In genomic region chr7:120961893-120962292, GRCm38 (mm10) we compare ENCODE assay signal across 26 mouse cellular contexts. TPM values are rescaled to one million over a fixed set of nuclear protein-coding genes. Genes with fewer than 3 reads are reported as not detected.
A peak's percentile ranks its signal among the peaks of the same experiment; 100 is the strongest.
DNase-seq lines count a peak whose midpoint lies in the region; ATAC-seq and TF ChIP-seq lines count a peak whose summit lies in the region.
"Had no signal": no experiment of that assay in that cellular context is flagged by ENCODE, and none has a peak within 500 bp of the region (broad histone marks: within the 10 kb centered on the region; RNA-seq: fewer than 3 reads in every experiment).

No protein-coding gene starts in this region.

- peaks cover 37% of the 10 kb centered on the region for H3K36me3 ChIP-seq in kidney, embryonic 15.5 days
- no peaks in the 10 kb centered on the region; the same call in none of the 2 replicates for H3K36me3 ChIP-seq in testis, adult 2 months (ENCODE audit: control insufficient read depth, insufficient read depth, low read length)
- H3K36me3 ChIP-seq in hindbrain, embryonic 14.5 days (replicated peaks; ENCODE audit: control insufficient read depth, insufficient read depth) = peaks cover 36% of the 10 kb centered on the region

- H3K4me1 ChIP-seq in kidney, embryonic 15.5 days = no peaks in the 10 kb centered on the region
- H3K4me1 ChIP-seq in testis, adult 2 months (ENCODE audit: control insufficient read depth, insufficient read depth, low read length) = no peaks in the 10 kb centered on the region; the same call in 1 of the 2 replicates
- no peaks in the 10 kb centered on the region for H3K4me1 ChIP-seq in hindbrain, embryonic 14.5 days (replicated peaks; ENCODE audit: control insufficient read depth, insufficient read depth, low read length)
- H3K4me1 ChIP-seq: embryonic facial prominence, embryonic 12.5 days; forebrain, embryonic 15.5 days had no signal

- no peak for TF ChIP-seq POLR2A in testis, adult 2 months (IDR thresholded peaks at IDR 0.05; ENCODE audit: control insufficient read depth, low read depth, low read length)

- no peak for TF ChIP-seq CTCF in testis, adult 2 months (IDR thresholded peaks at IDR 0.05; ENCODE audit: control insufficient read depth, insufficient read depth, insufficient replicate concordance, low read depth, low read length)

- no peak for ATAC-seq in kidney, embryonic 15.5 days (replicated peaks; ENCODE audit: low FRiP score)
- no peak for ATAC-seq in hindbrain, embryonic 14.5 days (ENCODE audit: low FRiP score)
- ATAC-seq: CD4-positive, CD25-positive, alpha-beta regulatory T cell, adult 4 months; forebrain, embryonic 15.5 days had no signal

- H3K27ac ChIP-seq in kidney, embryonic 15.5 days = no peak overlapping the region
- no peak overlapping the region for H3K27ac ChIP-seq in testis, adult 2 months (ENCODE audit: control insufficient read depth, insufficient read depth, low read depth, low read length)
- H3K27ac ChIP-seq in hindbrain, embryonic 14.5 days = no peak overlapping the region
- H3K27ac ChIP-seq: embryonic facial prominence, embryonic 12.5 days; forebrain, embryonic 15.5 days; heart, embryonic 10.5 days; heart, embryonic 15.5 days had no signal

- H3K9ac ChIP-seq in kidney, embryonic 15.5 days = no peak overlapping the region
- no peak overlapping the region for H3K9ac ChIP-seq in hindbrain, embryonic 14.5 days
- H3K9ac ChIP-seq: embryonic facial prominence, embryonic 12.5 days; forebrain, embryonic 15.5 days; heart, embryonic 15.5 days had no signal

- no peak overlapping the region for H3K4me2 ChIP-seq in kidney, embryonic 15.5 days
- H3K4me2 ChIP-seq in hindbrain, embryonic 14.5 days (replicated peaks) = no peak overlapping the region
- H3K4me2 ChIP-seq: embryonic facial prominence, embryonic 12.5 days; forebrain, embryonic 15.5 days; heart, embryonic 15.5 days had no signal

- DNase-seq in kidney, adult 11 months = peak; percentile 85
- no peak for DNase-seq in testis, postnatal 14 days (ENCODE audit: low spot score)
- DNase-seq in kidney, postnatal 14 days = peak; percentile 76
- peak; percentile 85 for DNase-seq in yolk sac, embryonic 10.5 days (ENCODE audit: low spot score)
- DNase-seq in adrenal gland, adult 18-20 months (ENCODE audit: low spot score in 2 of 2) = no peak
- DNase-seq in hindbrain, embryonic 14.5 days (ENCODE audit: low spot score) = no peak
- DNase-seq: adrenal gland, postnatal 10 days; B cell, adult 2 months; cerebellum, adult 11 months; cerebellum, adult 8-10 months; cerebellum, postnatal 14 days; gastrocnemius, postnatal 36 days; heart, adult 11 months; heart, postnatal 14 days had no signal

- WGBS in kidney, embryonic 15.5 days = 56% methylated on average over 3 of the region's 3 CpGs
- WGBS in hindbrain, embryonic 14.5 days = 84% methylated on average over 3 of the region's 3 CpGs

- H3K4me3 ChIP-seq in kidney, embryonic 15.5 days (replicated peaks) = no peak overlapping the region
- H3K4me3 ChIP-seq in testis, adult 2 months (ENCODE audit: control insufficient read depth, low read depth, low read length) = peak overlapping the region; percentile 65
- H3K4me3 ChIP-seq in hindbrain, embryonic 14.5 days (replicated peaks; ENCODE audit: low read length) = no peak overlapping the region
- H3K4me3 ChIP-seq: embryonic facial prominence, embryonic 12.5 days; forebrain, embryonic 15.5 days; heart, embryonic 10.5 days; heart, embryonic 15.5 days had no signal

- H3K27me3 ChIP-seq in kidney, embryonic 15.5 days = no peaks in the 10 kb centered on the region
- H3K27me3 ChIP-seq in testis, adult 2 months (ENCODE audit: control insufficient read depth, insufficient read depth, low read length) = no peaks in the 10 kb centered on the region
- H3K27me3 ChIP-seq in hindbrain, embryonic 14.5 days (ENCODE audit: control insufficient read depth, insufficient read depth, low read length) = no peaks in the 10 kb centered on the region
- H3K27me3 ChIP-seq: embryonic facial prominence, embryonic 12.5 days; forebrain, embryonic 15.5 days; heart, embryonic 15.5 days had no signal

- H3K9me3 ChIP-seq in kidney, embryonic 15.5 days (replicated peaks) = no peaks in the 10 kb centered on the region
- no peaks in the 10 kb centered on the region for H3K9me3 ChIP-seq in hindbrain, embryonic 14.5 days (ENCODE audit: control insufficient read depth, low read length)
- H3K9me3 ChIP-seq: embryonic facial prominence, embryonic 12.5 days; forebrain, embryonic 15.5 days; G1E; heart, embryonic 10.5 days; heart, embryonic 15.5 days had no signal

RNA-seq across cellular contexts. Expression of gene Cdr2, which starts 20.2 kb away (rescaled TPM):
- polyA plus RNA-seq in kidney, embryonic 15.5 days (2015; fragmentation: Nextera tagmentation; extraction: Ambion mirVana) = 11.3 and 11.6 TPM in 2 replicates
- 31.9 and 32.2 TPM in 2 replicates for polyA plus RNA-seq in testis, adult 2 months (2012; rRNA removed)
- total RNA-seq in adrenal gland, adult 18-20 months (2021) = 10 to 100 TPM in 1 of 2 experiments, 1 to 10 TPM in 1; 8.6 to 19.6 TPM
- polyA plus RNA-seq in hindbrain, embryonic 14.5 days (2014; fragmentation: Nextera tagmentation; extraction: Ambion mirVana) = 19.6 and 23.1 TPM in 2 replicates

RNA-seq across cellular contexts. Expression of gene Mfsd13b, which starts 20.4 kb away (rescaled TPM):
- not detected in 2 replicates for polyA plus RNA-seq in kidney, embryonic 15.5 days (2015; fragmentation: Nextera tagmentation; extraction: Ambion mirVana)
- polyA plus RNA-seq in testis, adult 2 months (2012; rRNA removed) = 111 and 130 TPM in 2 replicates
- not detected for total RNA-seq in adrenal gland, adult 18-20 months (2021)
- polyA plus RNA-seq in hindbrain, embryonic 14.5 days (2014; fragmentation: Nextera tagmentation; extraction: Ambion mirVana) = 0.31 and 0.37 TPM in 2 replicates
- total RNA-seq: adrenal gland, postnatal 4 days; common myeloid progenitor, adult 5-6 weeks; gastrocnemius, adult 8-10 months; gastrocnemius, postnatal 36 days; heart, postnatal 14 days; hematopoietic stem cell, adult 5-6 weeks had no signal
- polyA plus RNA-seq: CD4-positive, CD25-positive, alpha-beta regulatory T cell, adult 4 months; embryonic facial prominence, embryonic 12.5 days; G1E had no signal

RNA-seq across cellular contexts. Expression of gene Polr3e, which starts 44.3 kb away (rescaled TPM):
- 42.7 and 44.0 TPM in 2 replicates for polyA plus RNA-seq in kidney, embryonic 15.5 days (2015; fragmentation: Nextera tagmentation; extraction: Ambion mirVana)
- polyA plus RNA-seq in testis, adult 2 months (2012; rRNA removed) = 25.8 and 26.9 TPM in 2 replicates
- 10 to 100 TPM; 20.8 to 23.5 TPM for total RNA-seq in adrenal gland, adult 18-20 months (2021)
- polyA plus RNA-seq in hindbrain, embryonic 14.5 days (2014; fragmentation: Nextera tagmentation; extraction: Ambion mirVana) = 16.6 and 17.9 TPM in 2 replicates

Comparison
In these comparisons a context has a peak if more than half of its experiments do, and no peak if none do; other contexts are left out.
1. DNase-seq: peak in kidney, adult 11 months (single experiment), kidney, postnatal 14 days (single experiment) and yolk sac, embryonic 10.5 days (single experiment); none in testis, postnatal 14 days (single experiment), adrenal gland, adult 18-20 months (0 of 2) and hindbrain, embryonic 14.5 days (single experiment).
2. RNA of gene Mfsd13b, which starts 20.4 kb away (polyA plus RNA-seq): 111 to 130 TPM in testis, adult 2 months; 0.31 to 0.37 TPM in hindbrain, embryonic 14.5 days and not detected in kidney, embryonic 15.5 days; every median in the first group is over 10 times any median in the second.